Mouse (Mus musculus): ENCODE results near the gene Mt4. TPM values are rescaled to one million over a fixed set of nuclear protein-coding genes. Genes with fewer than 3 reads are reported as not detected.

Gene Mt4
- total RNA-seq, 2 experiments from 2014 or later = not detected

GRCm38 (mm10) chr8:94179713-94180560, 42.9 kb downstream of the Mt4 start:
- peak; percentile 22 for DNase-seq

GRCm38 (mm10) chr8:94180561-94180908, 43.5 kb downstream of the Mt4 start:
- DNase-seq = no peak

DNA sequence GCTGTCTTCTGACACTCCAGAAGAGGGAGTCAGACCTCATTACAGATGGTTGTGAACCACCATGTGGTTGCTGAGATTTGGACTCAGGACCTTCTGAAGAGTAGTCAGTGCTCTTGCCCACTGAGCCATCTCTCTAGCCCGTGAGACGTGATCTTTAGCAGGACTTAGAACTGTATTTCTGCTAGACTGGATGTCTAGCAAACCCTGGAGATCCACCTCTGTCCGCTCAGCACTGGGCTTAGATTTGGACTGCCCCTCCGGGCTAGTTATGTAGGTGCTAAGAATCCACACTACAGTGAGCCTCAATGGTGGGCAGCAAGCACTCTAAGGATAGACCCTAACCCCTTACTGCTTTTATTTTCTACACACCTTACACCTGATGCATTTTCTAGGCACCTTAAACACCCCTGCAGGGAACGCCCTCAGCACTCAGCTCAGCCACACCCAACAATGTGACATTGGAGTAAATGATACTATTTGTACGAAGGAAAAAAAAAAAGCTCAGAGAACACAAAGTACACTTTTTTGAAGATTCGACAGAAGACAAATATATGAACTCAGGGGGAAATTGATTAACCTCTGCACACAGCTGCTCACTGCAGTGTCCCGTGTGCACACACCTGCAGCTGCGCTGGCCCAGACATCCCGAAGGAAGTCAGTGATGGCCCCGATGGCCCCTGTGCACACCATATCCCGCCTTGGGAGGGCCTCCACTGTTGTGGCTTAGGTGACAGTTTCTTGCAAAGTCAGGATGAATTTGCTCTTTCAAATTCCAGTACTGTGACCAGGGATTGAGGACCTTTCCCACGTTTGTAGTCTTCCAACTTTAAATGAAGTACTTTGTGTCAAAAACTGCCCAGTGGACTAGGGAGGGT, 45.3 kb downstream of the Mt4 start:
- no peak for DNase-seq

DNA sequence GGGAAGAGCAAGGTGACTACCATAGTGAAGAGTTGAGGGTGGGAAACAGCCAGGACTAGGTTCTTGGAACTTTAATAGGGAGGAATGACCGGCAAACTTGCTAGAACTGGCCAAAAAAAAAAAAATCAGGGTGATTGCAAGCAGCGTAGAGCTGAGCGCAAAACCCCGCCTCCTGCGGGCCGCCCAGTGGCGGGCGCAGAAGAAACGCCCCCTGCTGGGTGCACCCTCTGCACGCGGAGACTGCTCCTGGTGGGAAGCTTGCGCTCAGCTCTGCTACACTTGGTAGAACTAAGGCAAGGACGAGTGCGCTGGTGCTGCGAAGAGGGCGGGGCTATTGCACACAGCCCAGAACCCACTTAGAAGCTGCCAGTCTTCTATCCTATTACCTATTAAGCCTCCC, 46.1 kb downstream of the Mt4 start:
- peak; percentile 79 for DNase-seq

DNA sequence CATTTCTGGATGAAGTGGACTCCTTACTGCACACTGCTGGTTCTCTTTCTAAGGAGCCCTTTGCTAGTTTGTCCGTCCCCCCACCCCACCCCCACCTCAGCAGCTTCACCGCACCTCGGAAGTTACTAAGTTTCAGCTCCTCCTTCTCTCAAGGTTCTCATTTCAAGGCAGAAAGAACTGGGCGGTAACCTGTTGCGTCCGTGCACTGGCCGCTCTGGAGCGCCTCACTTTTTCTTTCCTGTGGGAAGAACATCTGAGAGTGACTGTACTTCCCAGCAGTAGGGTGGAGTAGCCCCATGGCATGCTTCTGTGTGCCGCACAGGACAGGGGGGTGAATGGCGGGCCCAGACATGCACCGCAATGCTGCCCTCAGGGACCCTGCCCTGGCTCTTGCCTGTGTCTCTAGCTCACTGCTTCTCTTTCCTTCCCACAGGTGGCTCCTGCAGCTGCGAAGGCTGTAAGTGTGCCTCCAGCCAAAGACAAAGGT, 47.4 kb downstream of the Mt4 start:
- DNase-seq = no peak

- DNase-seq = no peak
Observed at GRCm38 (mm10) chr8:94185791-94186190, 48.8 kb downstream of the Mt4 start.

- peak; percentile 69 for DNase-seq
Observed at GRCm38 (mm10) chr8:94186542-94186941, 49.5 kb downstream of the Mt4 start.

DNA sequence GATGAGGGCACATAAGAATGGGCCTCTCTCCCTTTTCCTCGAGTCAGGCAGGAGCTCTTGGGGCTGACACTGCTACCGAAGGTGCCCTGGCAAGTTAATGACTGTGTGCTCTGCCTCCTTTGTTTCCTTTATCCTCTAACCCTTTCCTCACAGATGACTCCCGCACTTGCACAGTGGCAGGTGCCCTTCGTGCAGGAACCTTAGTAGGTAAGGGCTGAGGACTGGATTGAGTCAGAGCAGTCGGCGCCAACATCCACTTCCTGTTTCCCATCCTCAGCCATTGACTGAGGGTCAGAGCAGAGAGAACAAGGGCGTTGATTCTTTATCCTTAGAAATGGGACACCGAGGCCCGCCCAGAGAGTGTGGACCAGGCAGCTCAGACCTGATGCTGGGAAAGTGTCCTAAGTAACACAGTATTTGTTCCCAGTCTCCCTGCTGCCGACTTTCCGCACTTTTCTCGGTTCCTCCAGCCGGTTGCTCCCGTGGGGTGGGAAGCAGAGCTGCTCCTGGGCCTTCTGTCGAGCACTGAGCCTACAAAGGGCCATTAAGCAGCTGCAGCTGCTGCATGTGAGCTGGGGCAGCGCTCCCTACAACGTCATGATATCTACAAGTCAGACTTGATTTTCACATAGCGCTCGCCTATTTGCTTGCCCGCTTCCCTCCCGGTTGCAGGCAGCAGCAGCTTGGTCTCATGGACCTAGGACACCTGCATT, 50.4 kb downstream of the Mt4 start:
- no peak for DNase-seq

Other genes starting within 250 kb of the Mt4 start
- gene Amfr, start 124.4 kb upstream of the Mt4 start, total RNA-seq (2021) = 10 to 100 TPM; 81.5 to 82.3 TPM
- 10 to 100 TPM; 25.9 to 28.3 TPM for gene Nudt21, start 100.2 kb upstream of the Mt4 start, total RNA-seq (2021)
- gene Ogfod1, start 100.0 kb upstream of the Mt4 start, total RNA-seq (2021) = 10 to 100 TPM; 17.2 to 17.6 TPM
- 1 to 10 TPM; 3.9 to 4.7 TPM for gene Bbs2, start 38.3 kb upstream of the Mt4 start, total RNA-seq (2021)
- 10 to 100 TPM; 11.0 to 22.2 TPM for gene Mt3, start 15.4 kb downstream of the Mt4 start, total RNA-seq (2021)
- 10 to 100 TPM; 35.0 to 63.8 TPM for gene Mt2, start 35.5 kb downstream of the Mt4 start, total RNA-seq (2021)
- gene Mt1, start 41.9 kb downstream of the Mt4 start, total RNA-seq (2021) = 10 to 100 TPM; 29.0 to 43.8 TPM
- 10 to 100 TPM; 19.3 to 20.3 TPM for gene Nup93, start 77.4 kb downstream of the Mt4 start, total RNA-seq (2021)
- not detected for gene Slc12a3, start 192.0 kb downstream of the Mt4 start, total RNA-seq (2021)
- 10 to 100 TPM; 51.7 to 56.6 TPM for gene Herpud1, start 249.2 kb downstream of the Mt4 start, total RNA-seq (2021)

Data from gastrocnemius, postnatal 10 days (tissue).